ENCODE assay signal across 8 mouse cellular contexts in the genomic region with DNA sequence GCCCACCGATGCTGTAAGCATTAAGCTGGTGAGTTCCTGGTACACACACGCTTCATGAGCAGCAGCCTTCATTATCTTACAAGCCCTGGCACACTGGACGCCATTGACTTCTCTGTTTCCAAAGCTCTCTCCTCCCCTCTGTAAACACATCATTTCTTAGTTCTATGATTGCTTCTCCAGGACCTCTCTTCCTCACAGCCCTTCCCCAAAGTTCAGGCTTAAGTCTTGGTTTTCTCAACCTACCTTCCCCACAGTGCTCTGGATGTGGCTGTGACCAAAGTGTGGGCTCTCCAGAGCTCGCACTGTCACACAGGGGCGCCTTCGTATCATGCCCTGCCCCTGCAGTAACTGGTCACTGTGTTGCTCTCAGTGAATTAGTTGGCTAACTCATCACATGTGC. TPM values are rescaled to one million over a fixed set of nuclear protein-coding genes. Genes with fewer than 3 reads are reported as not detected.
DNase-seq lines count a peak whose midpoint lies in the region; ATAC-seq and TF ChIP-seq lines count a peak whose summit lies in the region.

TSS of gene Tspan3 (minus strand) at position 101 of the 400 bp plus-strand sequence.

- no peak within 1 kb of the TSS for H3K4me2 ChIP-seq in lung, postnatal 0 days (replicated peaks; ENCODE audit: low read depth, low read length)
- no peak within 1 kb of the TSS for H3K4me2 ChIP-seq in limb, embryonic 11.5 days (ENCODE audit: low read depth, severe bottlenecking)
- no peak within 1 kb of the TSS for H3K4me2 ChIP-seq in stomach, embryonic 14.5 days (replicated peaks; ENCODE audit: low read depth, low read length)

- no peak for TF ChIP-seq EP300 in lung, postnatal 0 days (IDR thresholded peaks at IDR 0.05)

- H3K9me3 ChIP-seq in lung, postnatal 0 days (ENCODE audit: low read length), result no peaks in the 10 kb centered on the region
- H3K9me3 ChIP-seq in forebrain, embryonic 10.5 days, result 0 out of 2 replicates have a peak, but pooled peaks cover 2% of the 10 kb centered on the region
- H3K9me3 ChIP-seq in limb, embryonic 11.5 days (ENCODE audit: control insufficient read depth, low read length), result no peaks in the 10 kb centered on the region
- no peaks in the 10 kb centered on the region for H3K9me3 ChIP-seq in stomach, embryonic 14.5 days (ENCODE audit: control insufficient read depth, low read depth, low read length)

- no peak for DNase-seq in lung, postnatal 0 days (ENCODE audit: low spot score)
- no peak for DNase-seq in lung, postnatal 36 days
- no peak for DNase-seq in forebrain, embryonic 10.5 days (ENCODE audit: extremely low spot score, low spot score)
- DNase-seq in heart, postnatal 14 days, result no peak
- no peak for DNase-seq in limb, embryonic 11.5 days (ENCODE audit: low spot score)
- no peak for DNase-seq in spleen, postnatal 4 days (ENCODE audit: low spot score in 2 of 2)

- TF ChIP-seq CTCF in lung, postnatal 0 days (IDR thresholded peaks at IDR 0.05), result no peak

- 94% methylated on average over 6 of the region's 6 CpGs for WGBS in lung, postnatal 0 days
- WGBS in forebrain, embryonic 10.5 days, result 91% methylated on average over 6 of the region's 6 CpGs
- 89% methylated on average over 6 of the region's 6 CpGs for WGBS in limb, embryonic 11.5 days
- WGBS in stomach, embryonic 14.5 days, result 90% methylated on average over 6 of the region's 6 CpGs

- no peak for ATAC-seq in lung, postnatal 0 days
- ATAC-seq in limb, embryonic 11.5 days (ENCODE audit: insufficient number of reproducible peaks, low FRiP score, low TSS enrichment, low read depth), result no peak
- ATAC-seq in stomach, embryonic 14.5 days (ENCODE audit: insufficient number of reproducible peaks, insufficient read depth, low FRiP score, low read depth), result no peak
- ATAC-seq in frontal cortex, adult (ENCODE audit: low TSS enrichment), result no peak

- H3K27me3 ChIP-seq in lung, postnatal 0 days (replicated peaks; ENCODE audit: insufficient read depth, low read length), result no peaks in the 10 kb centered on the region
- H3K27me3 ChIP-seq in forebrain, embryonic 10.5 days (ENCODE audit: poor library complexity, severe bottlenecking), result peaks cover 8% of the 10 kb centered on the region; the same call in 1 of the 2 replicates
- H3K27me3 ChIP-seq in limb, embryonic 11.5 days (ENCODE audit: control insufficient read depth, insufficient read depth, low read length), result no peaks in the 10 kb centered on the region
- no peaks in the 10 kb centered on the region for H3K27me3 ChIP-seq in stomach, embryonic 14.5 days (ENCODE audit: control insufficient read depth, insufficient read depth, low read length)

- no peak within 1 kb of the TSS for H3K4me3 ChIP-seq in lung, postnatal 0 days (ENCODE audit: low read depth, low read length)
- no peak within 1 kb of the TSS for H3K4me3 ChIP-seq in forebrain, embryonic 10.5 days
- H3K4me3 ChIP-seq in limb, embryonic 11.5 days (ENCODE audit: low read depth, low read length), result no peak within 1 kb of the TSS
- no peak within 1 kb of the TSS for H3K4me3 ChIP-seq in stomach, embryonic 14.5 days (ENCODE audit: low read depth, low read length)

- H3K36me3 ChIP-seq in lung, postnatal 0 days (ENCODE audit: insufficient read depth, low read length), result no peaks in the 10 kb centered on the region
- no peaks in the 10 kb centered on the region for H3K36me3 ChIP-seq in forebrain, embryonic 10.5 days (replicated peaks)
- H3K36me3 ChIP-seq in limb, embryonic 11.5 days (ENCODE audit: control insufficient read depth, insufficient read depth, low read length), result no peaks in the 10 kb centered on the region
- no peaks in the 10 kb centered on the region for H3K36me3 ChIP-seq in stomach, embryonic 14.5 days (ENCODE audit: control insufficient read depth, insufficient read depth, low read length)

- no peak within 1 kb of the TSS for H3K9ac ChIP-seq in lung, postnatal 0 days (replicated peaks; ENCODE audit: low read depth)
- no peak within 1 kb of the TSS for H3K9ac ChIP-seq in limb, embryonic 11.5 days (ENCODE audit: low read length)
- no peak within 1 kb of the TSS for H3K9ac ChIP-seq in stomach, embryonic 14.5 days (replicated peaks; ENCODE audit: low read depth, low read length)

- intact Hi-C loops in heart, postnatal 14 days (cut with DNase I), result no loop called here

- no peak within 1 kb of the TSS for H3K27ac ChIP-seq in lung, postnatal 0 days (ENCODE audit: low read length)
- H3K27ac ChIP-seq in forebrain, embryonic 10.5 days, result peak within 1 kb of the TSS; percentile 6; the same call in 1 of the 2 replicates
- peak within 1 kb of the TSS; percentile 15; the same call in 1 of the 2 replicates for H3K27ac ChIP-seq in limb, embryonic 11.5 days (replicated peaks; ENCODE audit: low read depth, low read length)
- H3K27ac ChIP-seq in stomach, embryonic 14.5 days (ENCODE audit: low read length), result no peak within 1 kb of the TSS

- H3K4me1 ChIP-seq in lung, postnatal 0 days (ENCODE audit: insufficient read depth, low read depth, low read length), result no peaks in the 10 kb centered on the region
- H3K4me1 ChIP-seq in forebrain, embryonic 10.5 days, result peaks cover 49% of the 10 kb centered on the region
- peaks cover 16% of the 10 kb centered on the region for H3K4me1 ChIP-seq in limb, embryonic 11.5 days (ENCODE audit: control insufficient read depth, insufficient read depth, low read length)
- H3K4me1 ChIP-seq in stomach, embryonic 14.5 days (ENCODE audit: control insufficient read depth, insufficient read depth, low read length), result 0 out of 2 replicates have a peak, but pooled peaks cover 5% of the 10 kb centered on the region

RNA-seq across cellular contexts. Expression of gene Tspan3, which starts in this region (rescaled TPM):
- polyA plus RNA-seq in lung, postnatal 0 days (2015; fragmentation: Nextera tagmentation; extraction: Ambion mirVana), result 177 and 190 TPM in 2 replicates
- polyA plus RNA-seq in forebrain, embryonic 10.5 days (2016; fragmentation: Nextera tagmentation; extraction: Ambion mirVana), result 510 and 526 TPM in 2 replicates
- 100 to 1,000 TPM; 194 to 199 TPM for total RNA-seq in heart, postnatal 14 days (2021)
- polyA plus RNA-seq in limb, embryonic 11.5 days (2014; fragmentation: Nextera tagmentation; extraction: Ambion mirVana), result 418 and 432 TPM in 2 replicates
- 489 and 499 TPM in 2 replicates for polyA plus RNA-seq in stomach, embryonic 14.5 days (2014; fragmentation: Nextera tagmentation; extraction: Ambion mirVana)

Comparison
In these comparisons a context has a peak if more than half of its experiments do, and no peak if none do; other contexts are left out.
1. H3K27ac ChIP-seq: peak in forebrain, embryonic 10.5 days (single experiment) and limb, embryonic 11.5 days (single experiment); none in lung, postnatal 0 days (single experiment) and stomach, embryonic 14.5 days (single experiment).